Mouse (Mus musculus) neural tube, embryonic 15.5 days (tissue): Measurements from ENCODE around the gene Mamld1. TPM values are rescaled to one million over a fixed set of nuclear protein-coding genes. Genes with fewer than 3 reads are reported as not detected.
A peak's percentile ranks its signal among the peaks of the same experiment; 100 is the strongest.

ENCODE experiments used
- ATAC-seq: fragments of 200-750 bp; cut with Nextera tagmentation; 2 replicates; pipeline ENCODE4 v1.8.0; 2017; ENCODE audit warnings: mild to moderate bottlenecking, moderate TSS enrichment, moderate library complexity; ENCODE audit not compliant: low FRiP score
- H3K27ac ChIP-seq: fragments of 300-500 bp; sonication (generic); replicated peaks from 2 replicates; pipeline ENCODE4 v1.5.1; 2015; ENCODE audit warnings: mild to moderate bottlenecking, inconsistent platforms
- H3K27me3 ChIP-seq: fragments of 300-500 bp; sonication (generic); replicated peaks from 2 replicates; pipeline ENCODE4 v1.6.1; 2015; ENCODE audit warnings: inconsistent platforms
- H3K36me3 ChIP-seq: fragments of 300-500 bp; sonication (generic); 2 replicates; pipeline ENCODE4 v1.6.1; 2015; ENCODE audit warnings: inconsistent platforms
- H3K4me1 ChIP-seq: fragments of 300-500 bp; sonication (generic); 2 replicates; pipeline ENCODE4 v1.6.1; 2015; ENCODE audit warnings: inconsistent platforms
- H3K4me2 ChIP-seq: fragments of 300-500 bp; sonication (generic); 2 replicates; pipeline ENCODE4 v1.6.1; 2015; ENCODE audit warnings: inconsistent platforms, mild to moderate bottlenecking, moderate library complexity
- H3K4me3 ChIP-seq: fragments of 300-500 bp; sonication (generic); replicated peaks from 2 replicates; pipeline ENCODE4 v1.5.1; 2015; ENCODE audit warnings: mild to moderate bottlenecking, inconsistent platforms
- H3K9ac ChIP-seq: fragments of 300-500 bp; sonication (generic); replicated peaks from 2 replicates; pipeline ENCODE4 v1.6.1; 2015; ENCODE audit warnings: mild to moderate bottlenecking, inconsistent platforms
- H3K9me3 ChIP-seq: fragments of 300-500 bp; sonication (generic); replicated peaks from 2 replicates; pipeline ENCODE4 v1.6.1; 2016; ENCODE audit warnings: inconsistent platforms
- WGBS: fragments of 180-500 bp; shearing (Covaris S2); methylation state at CpG from one replicate; pipeline ENCODE4 v1.1.7; 2015; ENCODE audit warnings: mixed read lengths; 5-methylcytosine and 5-hydroxymethylcytosine counted together
- polyA plus RNA-seq: library from polyadenylated mRNA; unstranded; fragments of >200 nt; fragmentation: Nextera tagmentation; extraction: Ambion mirVana; gene quantifications from 2 replicates; pipeline ENCODE4 v1.2.1, GENCODE M21; 2015

Mamld1 gene
- polyA plus RNA-seq, 1 experiment from 2014 or later = 4.8 TPM

DNA sequence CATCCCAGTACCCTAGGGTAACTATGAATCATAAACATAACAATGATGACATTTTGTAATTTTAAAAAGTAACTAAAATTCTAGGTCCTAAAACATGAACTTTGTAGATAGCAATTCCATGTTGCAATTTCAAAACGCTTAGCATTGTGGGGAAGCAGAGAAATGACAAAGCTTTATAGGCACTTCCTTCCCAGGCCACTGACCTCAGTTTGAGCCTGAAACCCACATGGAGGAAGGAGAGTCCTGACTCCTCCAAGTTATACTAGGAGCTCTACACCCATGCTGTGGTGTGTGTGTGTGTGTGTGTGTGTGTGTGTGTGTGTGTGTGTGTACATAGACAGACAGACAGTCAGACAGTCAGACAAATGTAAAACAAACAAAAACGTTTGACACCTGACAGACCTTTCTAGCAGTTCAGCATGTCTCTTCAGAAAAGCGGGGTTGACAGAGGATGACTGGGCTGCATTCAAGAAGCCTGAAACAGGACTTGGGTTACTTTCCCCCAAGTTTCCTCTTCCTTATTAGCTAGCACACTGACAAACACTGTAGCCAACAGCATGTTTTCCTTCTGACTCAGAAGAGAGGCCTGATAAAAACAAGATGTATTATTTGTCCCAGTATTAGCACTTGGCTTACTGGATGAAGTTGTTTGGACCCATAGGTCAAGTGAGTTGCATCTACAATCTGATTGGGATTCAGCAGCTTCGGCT, 37.5 kb downstream of the Mamld1 start:
- Histone ChIP-seq H3K4me1 (no peaks in the 10 kb centered on the region), H3K27me3 (no peaks in the 10 kb centered on the region), H3K27ac (no peak overlapping the region), H3K4me2 (no peak overlapping the region), H3K36me3 (no peaks in the 10 kb centered on the region), H3K4me3 (no peak overlapping the region), H3K9me3 (no peaks in the 10 kb centered on the region), H3K9ac (no peak overlapping the region)
- ATAC-seq = no peak
- WGBS = 55% methylated on average over 4 of the region's 4 CpGs

GRCm38 (mm10) chrX:71088080-71088414, 38.0 kb downstream of the Mamld1 start:
- Histone ChIP-seq H3K4me1 (no peaks in the 10 kb centered on the region), H3K36me3 (no peaks in the 10 kb centered on the region), H3K27ac (no peak overlapping the region), H3K4me2 (no peak overlapping the region), H3K4me3 (no peak overlapping the region), H3K9me3 (no peaks in the 10 kb centered on the region), H3K9ac (no peak overlapping the region), H3K27me3 (no peaks in the 10 kb centered on the region)
- ATAC-seq = peak; percentile 50; the same call in 1 of the 2 replicates
- WGBS = 30% methylated on average over 3 of the region's 3 CpGs

DNA sequence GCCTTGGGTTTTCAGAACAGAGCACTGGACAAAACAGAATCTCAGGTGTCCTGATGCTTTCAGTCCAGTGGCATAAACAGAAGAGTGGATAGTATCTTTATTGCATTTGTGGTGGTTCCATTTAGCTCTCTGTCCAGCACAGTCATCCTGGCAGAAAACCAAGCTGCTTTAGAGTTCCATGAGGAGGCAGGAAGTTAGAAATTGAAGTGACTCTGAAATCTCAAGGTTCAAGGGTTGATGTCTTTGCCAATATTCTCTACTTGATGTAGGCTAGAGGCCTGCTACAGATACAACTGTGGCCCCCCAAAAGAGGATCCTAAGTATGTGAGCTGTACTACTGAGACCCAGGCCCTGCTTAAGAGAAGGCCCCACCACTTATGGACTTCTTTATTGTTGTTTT, 55.8 kb downstream of the Mamld1 start:
- Histone ChIP-seq H3K4me1 (no peaks in the 10 kb centered on the region), H3K4me3 (no peak overlapping the region), H3K27ac (no peak overlapping the region), H3K4me2 (no peak overlapping the region), H3K27me3 (no peaks in the 10 kb centered on the region), H3K9ac (no peak overlapping the region), H3K36me3 (no peaks in the 10 kb centered on the region), H3K9me3 (no peaks in the 10 kb centered on the region)
- no peak for ATAC-seq

DNA sequence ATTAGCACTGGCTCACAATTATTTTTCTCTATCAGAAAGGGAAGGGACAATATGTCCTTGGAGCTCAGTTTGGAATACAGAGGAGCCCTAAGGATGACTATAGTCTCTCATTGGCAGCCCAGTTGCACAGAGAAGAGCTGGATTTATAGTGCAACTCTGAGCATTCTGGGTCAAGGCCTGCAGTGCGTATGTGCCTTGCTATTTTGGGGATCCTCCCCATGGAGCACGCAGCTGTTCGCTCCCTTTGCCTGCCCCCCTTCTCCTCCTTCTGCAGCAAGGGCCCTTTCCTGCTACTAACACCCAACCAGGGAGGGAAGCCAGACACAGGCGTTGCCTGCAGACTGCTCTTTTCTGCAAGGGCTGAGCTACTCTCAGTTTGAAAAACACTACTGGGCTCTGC, 56.3 kb downstream of the Mamld1 start:
- Histone ChIP-seq H3K4me2 (no peak overlapping the region), H3K36me3 (no peaks in the 10 kb centered on the region), H3K4me3 (no peak overlapping the region), H3K27me3 (no peaks in the 10 kb centered on the region), H3K9ac (no peak overlapping the region), H3K27ac (no peak overlapping the region), H3K4me1 (no peaks in the 10 kb centered on the region), H3K9me3 (no peaks in the 10 kb centered on the region)
- WGBS = 72% methylated on average over 4 of the region's 4 CpGs
- no peak for ATAC-seq

GRCm38 (mm10) chrX:71108056-71108735, 58.1 kb downstream of the Mamld1 start:
- no peaks in the 10 kb centered on the region for H3K27me3 ChIP-seq
- no peak for ATAC-seq
- 86% methylated on average over 4 of the region's 4 CpGs for WGBS
- no peak overlapping the region for H3K4me3 ChIP-seq
- no peaks in the 10 kb centered on the region for H3K4me1 ChIP-seq
- H3K27ac ChIP-seq = no peak overlapping the region
- H3K9ac ChIP-seq = no peak overlapping the region
- no peak overlapping the region for H3K4me2 ChIP-seq
- H3K9me3 ChIP-seq = no peaks in the 10 kb centered on the region
- no peaks in the 10 kb centered on the region for H3K36me3 ChIP-seq

DNA sequence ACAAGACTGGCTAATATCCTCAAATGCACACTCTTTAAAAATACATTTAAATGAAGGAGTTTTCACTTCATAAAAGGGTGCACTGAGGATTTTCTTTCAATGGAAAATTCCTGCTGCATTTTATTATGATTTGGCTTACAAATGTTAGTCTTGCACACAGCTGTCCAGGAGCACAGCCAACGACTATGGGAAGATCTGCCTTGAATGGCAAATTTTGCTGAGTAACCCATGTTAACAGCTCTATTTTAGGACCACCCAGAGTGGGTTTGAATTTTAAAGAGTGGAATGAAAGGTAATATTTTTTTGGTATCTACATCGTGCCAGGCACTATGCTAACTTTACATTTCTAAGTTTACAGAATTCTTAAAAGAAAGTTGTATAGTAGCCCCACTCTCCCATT, 60.3 kb downstream of the Mamld1 start:
- H3K27ac ChIP-seq = no peak overlapping the region
- no peaks in the 10 kb centered on the region for H3K27me3 ChIP-seq
- 49% methylated on average over 2 of the region's 2 CpGs for WGBS
- H3K4me2 ChIP-seq = no peak overlapping the region
- no peak overlapping the region for H3K4me3 ChIP-seq
- no peaks in the 10 kb centered on the region for H3K4me1 ChIP-seq
- ATAC-seq = no peak
- no peaks in the 10 kb centered on the region for H3K36me3 ChIP-seq
- no peak overlapping the region for H3K9ac ChIP-seq
- H3K9me3 ChIP-seq = no peaks in the 10 kb centered on the region

DNA sequence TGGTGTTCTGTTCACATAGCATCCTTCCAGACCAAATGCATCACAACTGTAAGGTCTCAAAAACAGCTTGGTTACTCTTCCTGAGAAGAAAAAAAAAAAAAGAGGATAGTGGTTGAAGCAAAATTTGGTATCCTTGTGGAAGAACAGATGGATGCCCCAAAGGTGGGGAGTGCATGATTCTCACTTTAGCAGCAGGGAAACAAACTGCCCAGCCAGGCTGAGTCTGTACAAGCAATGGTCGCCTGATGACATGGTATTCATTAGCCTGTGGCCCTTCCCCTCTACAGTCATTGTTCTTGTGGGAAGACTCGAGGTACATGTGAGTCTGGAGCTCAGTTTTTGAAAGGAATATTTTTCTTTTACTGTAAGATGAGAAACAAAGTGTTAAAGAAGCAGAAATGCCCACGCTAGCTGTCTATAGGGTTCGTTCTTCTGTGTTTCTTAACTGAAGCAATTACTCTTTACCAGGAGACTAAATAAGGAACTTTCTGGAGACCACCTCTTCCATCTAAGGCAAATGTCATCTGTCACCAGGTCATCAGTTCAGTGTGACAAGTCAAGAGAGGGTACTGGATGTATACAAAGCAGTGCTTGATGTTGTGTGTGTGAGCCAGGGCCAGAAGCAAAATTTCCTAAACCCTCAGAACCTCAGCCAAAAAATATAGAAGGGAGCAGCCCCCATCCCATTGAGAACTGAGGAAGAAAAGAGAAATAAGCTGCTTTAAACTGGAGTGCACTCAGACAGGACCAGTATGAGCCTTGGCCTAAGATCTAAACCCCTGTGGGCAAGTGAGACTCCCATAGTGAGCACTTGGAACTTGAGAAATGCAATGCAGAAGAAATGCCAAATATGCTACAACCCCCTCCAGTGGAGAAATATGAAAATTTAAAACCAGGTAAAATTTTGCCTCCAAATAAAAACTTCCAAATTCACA, 72.6 kb downstream of the Mamld1 start:
- Histone ChIP-seq H3K27ac (no peak overlapping the region), H3K4me3 (no peak overlapping the region), H3K9me3 (no peaks in the 10 kb centered on the region), H3K9ac (no peak overlapping the region), H3K4me2 (no peak overlapping the region), H3K4me1 (no peaks in the 10 kb centered on the region), H3K36me3 (no peaks in the 10 kb centered on the region), H3K27me3 (no peaks in the 10 kb centered on the region)
- no peak for ATAC-seq
- 70% methylated on average over 4 of the region's 4 CpGs for WGBS

GRCm38 (mm10) chrX:71125013-71125412, 75.0 kb downstream of the Mamld1 start:
- no peak overlapping the region for H3K4me3 ChIP-seq
- 90% methylated on average over 7 of the region's 7 CpGs for WGBS
- H3K4me1 ChIP-seq = no peaks in the 10 kb centered on the region
- H3K9ac ChIP-seq = no peak overlapping the region
- H3K27ac ChIP-seq = no peak overlapping the region
- H3K9me3 ChIP-seq = no peaks in the 10 kb centered on the region
- no peak for ATAC-seq
- H3K36me3 ChIP-seq = no peaks in the 10 kb centered on the region
- H3K27me3 ChIP-seq = no peaks in the 10 kb centered on the region
- no peak overlapping the region for H3K4me2 ChIP-seq

GRCm38 (mm10) chrX:71131464-71131863, 81.4 kb downstream of the Mamld1 start:
- H3K4me3 ChIP-seq = no peak overlapping the region
- H3K27ac ChIP-seq = no peak overlapping the region
- H3K27me3 ChIP-seq = no peaks in the 10 kb centered on the region
- no peaks in the 10 kb centered on the region for H3K4me1 ChIP-seq
- H3K9ac ChIP-seq = no peak overlapping the region
- no peaks in the 10 kb centered on the region for H3K36me3 ChIP-seq
- no peak overlapping the region for H3K4me2 ChIP-seq
- H3K9me3 ChIP-seq = no peaks in the 10 kb centered on the region
- ATAC-seq = no peak

- no peak overlapping the region for H3K4me3 ChIP-seq
- 84% methylated on average over 2 of the region's 2 CpGs for WGBS
- H3K27me3 ChIP-seq = no peaks in the 10 kb centered on the region
Measured at GRCm38 (mm10) chrX:71141390-71141789, 91.3 kb downstream of the Mamld1 start.

GRCm38 (mm10) chrX:71149441-71150050, 99.5 kb downstream of the Mamld1 start:
- no peaks in the 10 kb centered on the region for H3K9me3 ChIP-seq
- no peaks in the 10 kb centered on the region for H3K27me3 ChIP-seq
- H3K4me1 ChIP-seq = no peaks in the 10 kb centered on the region
- no peaks in the 10 kb centered on the region for H3K36me3 ChIP-seq
- no peak overlapping the region for H3K4me3 ChIP-seq
- no peak overlapping the region for H3K9ac ChIP-seq
- H3K4me2 ChIP-seq = no peak overlapping the region
- H3K27ac ChIP-seq = no peak overlapping the region
- no peak for ATAC-seq
- WGBS = 44% methylated on average over 1 of the region's 1 CpGs

More at GRCm38 (mm10) chrX:71141390-71141789, 91.3 kb downstream of the Mamld1 start:
- H3K4me2 ChIP-seq = no peak overlapping the region
- H3K4me1 ChIP-seq = no peaks in the 10 kb centered on the region
- H3K36me3 ChIP-seq = no peaks in the 10 kb centered on the region
- H3K9ac ChIP-seq = no peak overlapping the region
- H3K27ac ChIP-seq = no peak overlapping the region
- no peaks in the 10 kb centered on the region for H3K9me3 ChIP-seq
- no peak for ATAC-seq
